Mouse (Mus musculus) erythroblast, embryonic 14.5 days (primary cell): Measurements from ENCODE around the gene Trim25. TPM values are rescaled to one million over a fixed set of nuclear protein-coding genes. Genes with fewer than 3 reads are reported as not detected.

Experiments
- H3K27me3 ChIP-seq: 2 replicates; pipeline ENCODE4 v1.6.1; 2012; ENCODE audit warnings: inconsistent platforms; ENCODE audit not compliant: control insufficient read depth
- H3K36me3 ChIP-seq: 2 replicates; pipeline ENCODE4 v1.6.1; 2012; ENCODE audit warnings: mild to moderate bottlenecking, inconsistent platforms; ENCODE audit not compliant: control insufficient read depth
- H3K4me1 ChIP-seq: 2 replicates; pipeline ENCODE4 v1.6.1; 2012; ENCODE audit warnings: inconsistent platforms; ENCODE audit not compliant: control insufficient read depth
- H3K4me3 ChIP-seq: replicated peaks from 2 replicates; pipeline ENCODE3; 2012; ENCODE audit warnings: moderate library complexity, mild to moderate bottlenecking, inconsistent platforms
- H3K9me3 ChIP-seq: 2 replicates; pipeline ENCODE4 v1.6.1; 2012; ENCODE audit warnings: low read length, inconsistent platforms, mixed read lengths; ENCODE audit not compliant: control insufficient read depth
- GATA1 ChIP-seq: IDR thresholded peaks from 2 replicates; pipeline ENCODE4 v1.6.1; 2012; ENCODE audit warnings: low read length, inconsistent platforms, mixed read lengths
- TAL1 ChIP-seq: IDR thresholded peaks from 3 replicates; pipeline ENCODE4 v1.6.1; 2012; ENCODE audit warnings: low read length, inconsistent platforms, mixed read lengths
- polyA plus RNA-seq: library from polyadenylated mRNA; stranded (reverse); fragments of >175 nt; gene quantifications from 2 replicates; pipeline ENCODE4 v1.2.3, GENCODE M21; 2012

The Trim25 gene
- polyA plus RNA-seq, 1 experiment = 0.87 TPM

- H3K27me3 ChIP-seq = no peaks in the 10 kb centered on the region
- no peaks in the 10 kb centered on the region for H3K9me3 ChIP-seq
- TF ChIP-seq GATA1 = no peak
- no peak for TF ChIP-seq TAL1
- peaks cover 95% of the 10 kb centered on the region for H3K36me3 ChIP-seq
- H3K4me1 ChIP-seq = peaks cover 21% of the 10 kb centered on the region
- no peak overlapping the region for H3K4me3 ChIP-seq
These were observed 13.1 kb downstream of the Trim25 start for GRCm38 (mm10) chr11:89012241-89012640.

DNA sequence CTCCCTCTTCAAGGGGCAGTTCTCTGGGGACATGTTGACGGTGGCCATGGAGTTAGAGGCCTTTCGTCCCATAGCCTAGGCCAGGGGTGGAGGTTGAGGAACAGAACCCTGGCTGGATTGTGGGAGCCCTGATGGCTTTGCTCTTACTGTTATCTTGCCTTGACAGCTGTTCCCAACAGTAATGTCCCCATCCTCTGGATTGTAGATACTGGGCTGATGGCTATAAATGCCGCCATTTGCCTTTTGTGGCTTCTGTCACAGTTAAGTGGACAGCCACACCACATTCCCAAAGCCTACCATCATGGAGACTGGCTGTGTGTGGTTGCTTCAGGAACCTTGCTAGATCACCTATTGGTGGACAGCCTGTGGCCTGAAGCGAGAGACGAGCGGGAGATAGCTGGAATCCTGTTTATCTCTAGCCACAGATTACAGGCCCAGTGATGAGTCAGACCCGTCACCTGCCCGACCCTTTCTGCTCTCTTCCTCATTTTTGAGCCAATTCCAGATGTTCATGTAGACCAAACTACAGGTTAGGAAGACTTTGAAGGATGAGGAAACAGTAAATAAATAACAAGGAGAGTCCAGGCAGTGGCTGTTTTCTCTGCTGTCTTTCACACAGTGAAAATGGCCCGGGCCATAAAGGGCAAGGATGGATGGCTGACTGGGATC lies 18.5 kb downstream of the Trim25 start:
- peak; percentile 90 for TF ChIP-seq TAL1
- TF ChIP-seq GATA1 = peak; percentile 73
- H3K4me1 ChIP-seq = peaks cover 66% of the 10 kb centered on the region

GRCm38 (mm10) chr11:89020681-89021305 lies 21.6 kb downstream of the Trim25 start:
- no peak overlapping the region for H3K4me3 ChIP-seq
- peaks cover 49% of the 10 kb centered on the region for H3K36me3 ChIP-seq
- no peaks in the 10 kb centered on the region for H3K27me3 ChIP-seq
- H3K4me1 ChIP-seq = peaks cover 58% of the 10 kb centered on the region
- TF ChIP-seq GATA1 (no peak), TAL1 (no peak)
- H3K9me3 ChIP-seq = no peaks in the 10 kb centered on the region

More for the DNA sequence above, 18.5 kb downstream of the Trim25 start:
- Histone ChIP-seq H3K4me3 (peak overlapping the region; percentile 7), H3K27me3 (no peaks in the 10 kb centered on the region), H3K36me3 (peaks cover 81% of the 10 kb centered on the region), H3K9me3 (no peaks in the 10 kb centered on the region)

DNA sequence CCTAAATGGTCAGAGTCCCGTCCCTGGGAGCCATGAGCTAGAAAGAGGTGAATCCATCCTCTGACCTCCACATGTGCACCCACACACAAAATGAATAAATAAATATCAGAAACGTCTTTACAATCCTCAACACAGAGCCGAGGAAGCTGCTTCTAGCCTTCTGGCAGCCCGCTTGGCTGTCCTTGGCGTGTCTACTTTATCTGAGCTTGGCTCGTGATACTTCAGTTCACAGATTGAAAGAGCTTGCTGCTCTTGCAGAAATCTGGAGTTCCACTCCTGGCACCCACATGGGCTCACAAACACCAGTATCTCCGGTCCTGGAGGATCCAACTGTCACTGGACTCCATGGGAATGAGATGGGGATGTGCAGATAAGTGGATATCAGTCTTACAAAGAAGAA lies 22.5 kb downstream of the Trim25 start:
- no peak for TF ChIP-seq GATA1
- no peak for TF ChIP-seq TAL1
- Histone ChIP-seq H3K36me3 (peaks cover 40% of the 10 kb centered on the region), H3K4me1 (peaks cover 55% of the 10 kb centered on the region), H3K9me3 (no peaks in the 10 kb centered on the region), H3K4me3 (no peak overlapping the region), H3K27me3 (no peaks in the 10 kb centered on the region)

DNA sequence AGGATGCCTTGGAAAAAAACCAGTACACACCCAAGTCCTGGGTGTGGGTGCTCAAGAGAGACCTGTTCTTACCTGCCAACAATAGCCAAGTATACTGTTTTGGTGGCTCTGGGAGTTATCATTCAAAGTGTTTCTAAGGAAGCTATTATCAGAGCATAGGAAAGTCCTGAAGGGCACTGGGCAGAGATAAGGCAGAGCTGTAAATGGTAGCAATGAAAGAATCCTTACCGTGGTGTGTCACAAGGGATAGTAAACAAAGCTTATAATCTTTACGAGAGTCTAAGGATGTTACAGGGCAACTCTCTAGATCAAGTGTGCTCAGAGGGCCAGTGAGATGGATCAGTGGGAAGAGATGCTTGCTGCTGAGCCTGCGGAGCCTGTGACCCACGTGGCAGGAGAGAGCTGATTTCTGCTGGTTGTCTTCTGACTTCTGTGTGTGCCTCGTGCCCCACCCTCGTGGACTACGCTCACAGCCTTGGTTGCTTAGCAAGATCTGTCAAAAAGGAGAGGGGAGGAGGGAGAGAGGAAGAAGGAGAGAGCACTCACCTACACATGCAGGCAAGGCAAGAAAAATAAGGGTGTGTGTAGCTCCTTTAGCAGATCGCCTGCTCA lies 23.1 kb downstream of the Trim25 start:
- H3K4me1 ChIP-seq = peaks cover 50% of the 10 kb centered on the region
- no peaks in the 10 kb centered on the region for H3K27me3 ChIP-seq
- peaks cover 36% of the 10 kb centered on the region for H3K36me3 ChIP-seq
- H3K4me3 ChIP-seq = no peak overlapping the region
- H3K9me3 ChIP-seq = no peaks in the 10 kb centered on the region
- no peak for TF ChIP-seq TAL1
- TF ChIP-seq GATA1 = no peak

- Histone ChIP-seq H3K4me1 (peaks cover 44% of the 10 kb centered on the region), H3K9me3 (no peaks in the 10 kb centered on the region), H3K27me3 (no peaks in the 10 kb centered on the region), H3K4me3 (no peak overlapping the region), H3K36me3 (peaks cover 24% of the 10 kb centered on the region)
- TF ChIP-seq GATA1 = no peak
- no peak for TF ChIP-seq TAL1
These were observed 24.3 kb downstream of the Trim25 start for GRCm38 (mm10) chr11:89023477-89023876.

DNA sequence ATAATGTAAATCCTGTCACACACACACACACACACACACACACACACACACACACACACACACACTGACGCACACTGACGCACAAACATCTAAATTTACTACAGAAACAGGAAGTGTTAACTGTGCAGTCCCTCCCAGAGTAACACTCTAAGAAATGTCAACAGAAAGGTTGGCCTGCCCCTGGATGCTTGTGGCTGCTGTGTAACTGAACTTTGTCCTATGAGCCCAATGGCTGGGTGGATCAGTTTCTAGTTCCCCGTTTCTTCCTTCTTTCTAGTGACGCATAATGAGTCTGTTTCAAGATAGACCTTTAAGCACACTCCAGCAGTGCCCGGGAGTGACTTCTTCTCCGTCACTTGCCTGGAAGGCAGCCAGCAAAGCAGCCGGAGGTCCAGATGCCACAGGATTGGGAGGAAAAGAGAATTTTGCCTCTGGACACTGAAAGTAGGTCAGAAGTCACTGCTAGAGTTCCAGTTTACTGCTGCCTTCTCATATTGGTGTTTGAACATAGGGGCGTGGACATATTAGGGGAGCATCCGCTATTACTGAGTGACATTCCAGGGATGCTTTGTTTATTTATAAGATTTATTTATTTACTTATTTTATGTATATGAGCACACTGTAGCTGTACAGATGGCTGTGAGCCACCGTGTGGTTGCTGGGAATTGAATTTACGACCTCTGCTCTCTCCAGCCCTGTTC lies 25.2 kb downstream of the Trim25 start:
- peaks cover 45% of the 10 kb centered on the region for H3K4me1 ChIP-seq
- TF ChIP-seq TAL1 (no peak), GATA1 (no peak)

DNA sequence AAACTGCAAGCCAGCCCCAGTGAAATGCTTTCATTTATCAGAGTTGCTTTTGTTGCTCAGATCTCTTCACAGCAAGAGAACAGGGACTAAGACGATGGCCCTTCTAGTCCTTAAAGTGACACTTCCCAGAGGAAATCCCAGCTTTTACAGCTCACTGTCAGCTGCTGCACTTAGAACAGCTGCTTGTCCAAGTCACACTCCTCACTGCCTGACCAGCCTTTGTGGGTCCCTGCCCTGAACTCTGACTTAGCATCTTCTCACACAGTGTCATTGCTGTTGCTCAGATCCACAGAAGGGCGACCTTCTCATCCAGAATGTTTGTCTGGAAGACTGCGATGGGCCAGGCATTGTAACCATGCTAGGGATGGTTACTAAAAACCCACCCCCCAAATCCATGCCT lies 26.4 kb downstream of the Trim25 start:
- Histone ChIP-seq H3K36me3 (peaks cover 7% of the 10 kb centered on the region), H3K4me3 (no peak overlapping the region), H3K27me3 (no peaks in the 10 kb centered on the region), H3K4me1 (peaks cover 37% of the 10 kb centered on the region), H3K9me3 (no peaks in the 10 kb centered on the region)
- TF ChIP-seq GATA1 (no peak), TAL1 (no peak)

More for the DNA sequence above, 25.2 kb downstream of the Trim25 start:
- Histone ChIP-seq H3K4me3 (no peak overlapping the region), H3K27me3 (no peaks in the 10 kb centered on the region), H3K9me3 (no peaks in the 10 kb centered on the region), H3K36me3 (peaks cover 17% of the 10 kb centered on the region)

- H3K4me3 ChIP-seq = no peak overlapping the region
- peaks cover 32% of the 10 kb centered on the region for H3K4me1 ChIP-seq
- no peaks in the 10 kb centered on the region for H3K27me3 ChIP-seq
- peaks cover 1% of the 10 kb centered on the region for H3K36me3 ChIP-seq
- no peak for TF ChIP-seq GATA1
- TF ChIP-seq TAL1 = no peak
- H3K9me3 ChIP-seq = no peaks in the 10 kb centered on the region
These were observed 26.9 kb downstream of the Trim25 start for GRCm38 (mm10) chr11:89026117-89026516.
